Mouse (Mus musculus): ENCODE measurements around the gene Pdia2. TPM values are rescaled to one million over a fixed set of nuclear protein-coding genes. Genes with fewer than 3 reads are reported as not detected.
A peak's percentile ranks its signal among the peaks of the same experiment; 100 is the strongest.

Gene Pdia2
- polyA plus RNA-seq, 1 experiment from 2014 or later: 0.43 TPM

DNA sequence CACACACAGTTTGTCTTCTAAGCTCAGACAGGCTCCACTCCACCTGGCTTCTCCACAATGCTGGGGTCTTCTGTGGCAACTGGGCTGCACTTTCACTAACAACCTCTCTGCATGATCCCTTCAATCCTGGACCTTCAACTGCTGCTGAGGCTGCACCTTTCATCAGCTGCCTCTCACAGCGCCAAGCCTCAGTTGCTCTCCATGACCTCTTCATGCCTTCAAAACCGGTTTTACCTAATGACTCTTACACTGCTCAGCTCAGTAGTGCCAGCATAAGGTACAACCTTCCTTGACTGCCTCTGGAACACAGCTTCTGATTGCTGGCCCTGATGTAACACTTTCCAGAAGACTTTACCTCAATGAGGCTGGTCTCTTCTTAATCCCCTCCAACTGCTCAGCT, 22.6 kb upstream of the Pdia2 start:
- Histone ChIP-seq H3K4me1 (ENCODE audit: insufficient read depth) (no peaks in the 10 kb centered on the region), H3K27ac (ENCODE audit: low read depth) (no peak overlapping the region), H3K4me2 (no peak overlapping the region), H3K27me3 (ENCODE audit: insufficient read depth, low read length) (no peaks in the 10 kb centered on the region), H3K9ac (no peak overlapping the region), H3K36me3 (ENCODE audit: insufficient read depth) (no peaks in the 10 kb centered on the region), H3K4me3 (ENCODE audit: low read depth, low read length) (no peak overlapping the region), H3K9me3 (ENCODE audit: low read depth, low read length) (no peaks in the 10 kb centered on the region)
- WGBS: 55% methylated on average over 2 of the region's 2 CpGs
- no peak for DNase-seq
- no peak for TF ChIP-seq CTCF (IDR thresholded peaks at IDR 0.05; ENCODE audit: low read depth)
- ATAC-seq (ENCODE audit: insufficient read depth): no peak

DNA sequence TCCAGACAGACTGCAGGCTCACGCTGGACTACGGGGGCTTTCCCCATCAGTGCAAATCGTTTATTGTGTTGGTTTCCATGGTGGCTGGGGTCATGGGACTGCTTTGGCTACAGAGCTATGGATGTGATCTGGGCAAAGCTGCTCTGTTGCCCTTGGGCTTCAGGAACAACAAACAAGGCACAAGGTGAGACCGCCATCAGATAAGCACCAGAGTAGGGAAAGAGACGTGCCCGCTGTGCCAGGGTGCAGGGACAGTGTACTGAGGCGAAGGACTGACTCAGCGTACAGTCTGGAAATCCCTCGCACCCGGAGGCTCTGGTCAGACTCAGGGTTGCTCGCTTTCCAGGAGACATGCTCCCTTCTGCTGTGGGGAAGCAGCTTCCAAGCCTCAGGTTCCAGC, 13.8 kb upstream of the Pdia2 start:
- Histone ChIP-seq H3K9ac (no peak overlapping the region), H3K27me3 (ENCODE audit: insufficient read depth, low read length) (no peaks in the 10 kb centered on the region), H3K9me3 (ENCODE audit: low read depth, low read length) (no peaks in the 10 kb centered on the region), H3K4me2 (no peak overlapping the region), H3K36me3 (ENCODE audit: insufficient read depth) (no peaks in the 10 kb centered on the region), H3K4me3 (ENCODE audit: low read depth, low read length) (no peak overlapping the region), H3K4me1 (ENCODE audit: insufficient read depth) (no peaks in the 10 kb centered on the region), H3K27ac (ENCODE audit: low read depth) (no peak overlapping the region)
- DNase-seq (no peak), ATAC-seq (ENCODE audit: insufficient read depth) (no peak)
- WGBS: 80% methylated on average over 11 of the region's 11 CpGs
- no peak for TF ChIP-seq CTCF (IDR thresholded peaks at IDR 0.05; ENCODE audit: low read depth)

DNA sequence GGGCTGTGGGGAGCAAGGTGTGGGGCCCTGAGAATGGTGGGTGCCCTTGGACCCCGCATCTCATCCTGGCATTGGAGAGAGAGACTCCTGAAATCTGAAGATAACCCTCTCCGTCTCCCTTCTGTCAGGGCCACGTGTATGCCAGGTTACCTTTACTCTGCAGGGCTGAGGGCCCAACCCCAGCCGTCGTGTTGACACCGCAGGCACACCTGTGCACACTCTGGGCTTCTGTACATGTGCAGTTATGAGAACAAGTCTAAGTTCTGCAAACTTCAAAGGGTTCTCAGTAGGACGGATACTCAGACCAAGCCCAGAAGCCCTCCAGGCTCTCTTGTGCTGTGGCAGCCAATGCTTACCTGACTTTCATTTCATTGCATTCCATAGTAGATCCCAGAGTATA, 13.4 kb upstream of the Pdia2 start:
- no peaks in the 10 kb centered on the region for H3K9me3 ChIP-seq (ENCODE audit: low read depth, low read length)
- no peak; the same call in 1 of the 2 replicates for ATAC-seq (ENCODE audit: insufficient read depth)
- H3K4me2 ChIP-seq: no peak overlapping the region
- H3K4me3 ChIP-seq (ENCODE audit: low read depth, low read length): no peak overlapping the region
- H3K9ac ChIP-seq: no peak overlapping the region
- no peaks in the 10 kb centered on the region for H3K4me1 ChIP-seq (ENCODE audit: insufficient read depth)
- no peaks in the 10 kb centered on the region for H3K36me3 ChIP-seq (ENCODE audit: insufficient read depth)
- H3K27ac ChIP-seq (ENCODE audit: low read depth): no peak overlapping the region
- no peaks in the 10 kb centered on the region for H3K27me3 ChIP-seq (ENCODE audit: insufficient read depth, low read length)
- no peak for TF ChIP-seq CTCF (IDR thresholded peaks at IDR 0.05; ENCODE audit: low read depth)
- WGBS: 80% methylated on average over 7 of the region's 7 CpGs
- no peak for DNase-seq

DNA sequence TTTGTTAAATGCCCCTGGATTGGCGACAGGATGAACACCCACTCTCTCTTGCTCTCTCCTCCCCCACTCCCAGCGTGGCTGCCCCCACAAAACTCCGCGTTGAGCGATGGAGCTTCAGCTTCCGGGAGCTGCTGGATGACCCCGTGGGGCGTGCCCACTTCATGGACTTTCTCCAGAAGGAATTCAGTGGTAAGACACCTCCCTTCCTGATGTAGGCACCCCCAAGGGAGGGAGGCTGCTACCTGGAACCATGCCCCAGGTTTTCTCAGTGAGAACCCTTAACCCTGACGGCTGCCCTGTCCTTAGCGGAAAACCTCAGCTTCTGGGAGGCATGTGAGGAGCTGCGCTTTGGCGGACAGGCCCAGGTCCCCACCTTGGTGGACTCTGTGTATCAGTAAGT, 8.8 kb upstream of the Pdia2 start, which contains the start of gene Arhgdig:
Gene Arhgdig (minus strand): TSS at position 101 of the 400 bp plus-strand sequence.
- peaks cover 23% of the 10 kb centered on the region for H3K27me3 ChIP-seq (ENCODE audit: insufficient read depth, low read length)
- no peak for ATAC-seq (ENCODE audit: insufficient read depth)
- 85% methylated on average over 12 of the region's 12 CpGs for WGBS
- no peak within 1 kb of the TSS for H3K9ac ChIP-seq
- no peaks in the 10 kb centered on the region for H3K36me3 ChIP-seq (ENCODE audit: insufficient read depth)
- H3K27ac ChIP-seq (ENCODE audit: low read depth): no peak within 1 kb of the TSS
- no peak within 1 kb of the TSS for H3K4me2 ChIP-seq
- H3K4me3 ChIP-seq (ENCODE audit: low read depth, low read length): no peak within 1 kb of the TSS
- DNase-seq: no peak
- no peak for TF ChIP-seq CTCF (IDR thresholded peaks at IDR 0.05; ENCODE audit: low read depth)
- H3K9me3 ChIP-seq (ENCODE audit: low read depth, low read length): no peaks in the 10 kb centered on the region
- no peaks in the 10 kb centered on the region for H3K4me1 ChIP-seq (ENCODE audit: insufficient read depth)

DNA sequence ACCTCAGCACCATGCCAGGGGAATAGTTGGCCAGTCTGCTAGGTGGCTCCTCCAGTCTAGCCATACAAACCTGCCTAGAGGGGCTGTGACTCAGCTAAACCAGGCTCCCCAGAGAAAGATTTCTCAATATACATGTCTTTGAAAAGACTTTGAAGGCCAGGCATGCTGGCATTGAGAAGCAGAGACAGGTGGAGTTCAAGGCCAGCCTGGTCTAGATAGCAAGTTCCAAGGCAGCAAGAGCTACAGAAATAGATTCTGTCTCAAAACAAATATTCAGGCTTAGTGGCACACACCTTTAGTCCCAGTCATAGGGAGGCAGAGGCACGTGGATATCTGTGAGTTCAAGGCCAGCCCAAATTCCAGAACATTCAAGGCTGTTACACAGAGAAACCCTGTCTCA, 7.5 kb upstream of the Pdia2 start:
- ATAC-seq (ENCODE audit: insufficient read depth): no peak

DNA sequence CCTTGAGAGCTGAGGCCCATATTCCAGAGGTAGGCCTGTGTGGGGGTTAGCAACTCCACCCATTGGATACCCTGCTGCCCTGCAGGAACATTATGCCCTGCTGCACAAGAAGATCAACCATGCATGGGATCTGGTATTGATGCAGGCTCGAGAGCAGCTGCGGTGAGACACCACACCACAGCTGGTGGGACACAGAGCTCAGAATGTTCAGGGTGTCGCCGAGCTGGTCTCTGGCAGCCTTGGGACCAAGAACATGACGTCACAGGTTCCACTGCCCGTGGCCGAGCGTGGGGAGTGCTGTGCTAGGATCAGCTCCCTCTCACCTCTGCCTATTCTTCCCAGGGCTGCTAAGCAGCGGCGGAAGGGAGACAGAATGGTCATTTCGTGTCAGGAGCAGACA, 5.9 kb upstream of the Pdia2 start:
- H3K27me3 ChIP-seq (ENCODE audit: insufficient read depth, low read length): peaks cover 49% of the 10 kb centered on the region
- no peak for ATAC-seq (ENCODE audit: insufficient read depth)
- 29% methylated on average over 11 of the region's 11 CpGs for WGBS

More for the DNA sequence above, 7.5 kb upstream of the Pdia2 start:
- Histone ChIP-seq H3K4me1 (ENCODE audit: insufficient read depth) (no peaks in the 10 kb centered on the region; the same call in 1 of the 2 replicates), H3K9me3 (ENCODE audit: low read depth, low read length) (no peaks in the 10 kb centered on the region), H3K36me3 (ENCODE audit: insufficient read depth) (no peaks in the 10 kb centered on the region), H3K4me3 (ENCODE audit: low read depth, low read length) (no peak overlapping the region), H3K4me2 (no peak overlapping the region), H3K27me3 (ENCODE audit: insufficient read depth, low read length) (peaks cover 36% of the 10 kb centered on the region), H3K27ac (ENCODE audit: low read depth) (no peak overlapping the region), H3K9ac (no peak overlapping the region)
- 48% methylated on average over 1 of the region's 1 CpGs for WGBS
- no peak for DNase-seq
- no peak for TF ChIP-seq CTCF (IDR thresholded peaks at IDR 0.05; ENCODE audit: low read depth)

DNA sequence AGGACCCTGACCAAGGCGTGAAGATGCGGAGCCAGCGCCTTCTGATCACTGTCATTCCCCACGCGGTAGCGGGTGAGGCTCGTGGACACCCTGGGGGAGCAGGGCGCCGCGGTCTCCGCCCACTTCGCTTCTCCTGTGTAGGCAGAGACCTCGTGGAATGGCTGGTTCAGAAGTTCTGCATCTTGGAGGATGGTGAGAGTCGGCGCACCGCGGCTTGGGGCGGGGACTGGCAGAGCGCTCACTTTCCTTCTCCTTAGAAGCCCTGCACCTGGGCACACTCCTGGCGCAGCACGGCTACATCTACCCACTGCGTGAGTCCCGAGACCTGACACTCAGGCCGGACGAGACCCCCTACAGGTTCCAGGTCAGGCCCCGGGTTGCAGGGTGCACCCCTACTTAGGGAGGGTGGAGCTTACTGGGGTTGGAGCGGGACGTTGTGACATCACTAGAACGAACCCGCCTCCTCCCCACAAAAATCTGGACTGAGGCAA, 4.5 kb upstream of the Pdia2 start:
- ATAC-seq (ENCODE audit: insufficient read depth): peak; percentile 12; the same call in 1 of the 2 replicates
- Histone ChIP-seq H3K36me3 (ENCODE audit: insufficient read depth) (no peaks in the 10 kb centered on the region; the same call in 1 of the 2 replicates), H3K4me1 (ENCODE audit: insufficient read depth) (no peaks in the 10 kb centered on the region; the same call in 1 of the 2 replicates), H3K9me3 (ENCODE audit: low read depth, low read length) (no peaks in the 10 kb centered on the region), H3K4me3 (ENCODE audit: low read depth, low read length) (peak overlapping the region; percentile 46), H3K4me2 (peak overlapping the region; percentile 89), H3K27ac (ENCODE audit: low read depth) (no peak overlapping the region), H3K27me3 (ENCODE audit: insufficient read depth, low read length) (peaks cover 52% of the 10 kb centered on the region), H3K9ac (peak overlapping the region; percentile 28; the same call in 1 of the 2 replicates)
- TF ChIP-seq CTCF (IDR thresholded peaks at IDR 0.05; ENCODE audit: low read depth): no peak
- DNase-seq: peak; percentile 35
- under 1% methylated on average over 30 of the region's 30 CpGs for WGBS

More for the DNA sequence above, 5.9 kb upstream of the Pdia2 start:
- H3K4me2 ChIP-seq: no peak overlapping the region
- H3K4me3 ChIP-seq (ENCODE audit: low read depth, low read length): no peak overlapping the region
- no peaks in the 10 kb centered on the region; the same call in 1 of the 2 replicates for H3K4me1 ChIP-seq (ENCODE audit: insufficient read depth)
- no peak overlapping the region for H3K9ac ChIP-seq
- no peak for DNase-seq
- H3K9me3 ChIP-seq (ENCODE audit: low read depth, low read length): no peaks in the 10 kb centered on the region
- no peaks in the 10 kb centered on the region for H3K36me3 ChIP-seq (ENCODE audit: insufficient read depth)
- no peak for TF ChIP-seq CTCF (IDR thresholded peaks at IDR 0.05; ENCODE audit: low read depth)
- no peak overlapping the region for H3K27ac ChIP-seq (ENCODE audit: low read depth)

Data from lung, embryonic 14.5 days (tissue).